26 mouse cellular contexts compared by ENCODE assay signal in the genomic region with DNA sequence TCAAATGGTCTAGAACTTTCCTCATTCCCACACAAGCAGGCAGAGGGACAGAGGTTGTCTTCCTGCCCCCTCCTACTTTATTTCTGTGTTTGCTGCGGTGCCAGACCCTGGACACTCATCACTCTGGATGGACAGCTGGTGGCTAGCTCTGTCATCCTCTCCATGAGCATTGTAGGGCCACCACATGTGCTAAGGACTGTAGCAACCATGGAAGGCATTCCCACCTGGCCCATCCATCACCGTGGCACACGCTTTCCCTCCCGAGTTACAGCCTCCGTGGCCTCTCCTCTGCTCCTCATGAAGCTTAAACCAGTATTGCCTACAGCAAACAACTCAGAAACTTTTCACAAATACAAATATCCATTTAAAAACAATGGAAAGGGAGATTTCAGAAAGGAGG.
"Had no signal": no experiment of that assay in that cellular context is flagged by ENCODE, and none has a peak within 500 bp of the region (broad histone marks: within the 10 kb centered on the region; RNA-seq: fewer than 3 reads in every experiment).

No protein-coding gene starts in this region.

- H3K27ac ChIP-seq: heart, embryonic 10.5 days; heart, embryonic 13.5 days; hindbrain, embryonic 13.5 days; hindbrain, embryonic 15.5 days; hindbrain, postnatal 0 days; kidney, embryonic 15.5 days; layer of hippocampus, adult 2 months; limb, embryonic 12.5 days; liver, embryonic 13.5 days; liver, embryonic 15.5 days had no signal

- H3K9me3 ChIP-seq: heart, embryonic 10.5 days; heart, embryonic 13.5 days; heart, embryonic 15.5 days; hindbrain, embryonic 13.5 days; hindbrain, embryonic 15.5 days; kidney, embryonic 15.5 days; limb, embryonic 12.5 days; liver, embryonic 13.5 days; liver, embryonic 15.5 days had no signal

- DNase-seq: gastrocnemius, postnatal 14 days; gastrocnemius, postnatal 36 days; heart, adult 18-20 months; heart, postnatal 14 days; heart, postnatal 36 days; kidney, adult 11 months; kidney, adult 2 months; kidney, adult 9 months; kidney, postnatal 10 days; kidney, postnatal 25 days; kidney, postnatal 4 days; left cerebral cortex, postnatal 4 days; liver; liver, embryonic 13.5 days had no signal

- H3K4me3 ChIP-seq: heart, embryonic 10.5 days; heart, embryonic 13.5 days; heart, embryonic 15.5 days; hindbrain, embryonic 13.5 days; hindbrain, embryonic 15.5 days; kidney, embryonic 15.5 days; layer of hippocampus, adult 2 months; limb, embryonic 12.5 days; liver, embryonic 13.5 days; liver, embryonic 15.5 days had no signal

- H3K36me3 ChIP-seq: heart, embryonic 13.5 days; heart, embryonic 15.5 days; hindbrain, embryonic 13.5 days; hindbrain, embryonic 15.5 days; kidney, embryonic 15.5 days; limb, embryonic 12.5 days; liver, embryonic 13.5 days; liver, embryonic 15.5 days had no signal

- H3K27me3 ChIP-seq: heart, embryonic 13.5 days; heart, embryonic 15.5 days; hindbrain, embryonic 13.5 days; hindbrain, embryonic 15.5 days; kidney, embryonic 15.5 days; limb, embryonic 12.5 days; liver, embryonic 13.5 days; liver, embryonic 15.5 days had no signal

- H3K4me2 ChIP-seq: heart, embryonic 13.5 days; heart, embryonic 15.5 days; hindbrain, embryonic 13.5 days; hindbrain, embryonic 15.5 days; kidney, embryonic 15.5 days; limb, embryonic 12.5 days; liver, embryonic 11.5 days; liver, embryonic 13.5 days; liver, embryonic 15.5 days had no signal

- H3K9ac ChIP-seq: heart, embryonic 13.5 days; heart, embryonic 15.5 days; hindbrain, embryonic 13.5 days; hindbrain, embryonic 15.5 days; kidney, embryonic 15.5 days; limb, embryonic 12.5 days; liver, embryonic 13.5 days; liver, embryonic 15.5 days had no signal

- ATAC-seq: hindbrain, postnatal 0 days; intestine, embryonic 16.5 days had no signal
